Mouse (Mus musculus) forebrain, embryonic 15.5 days (tissue): ENCODE measurements at regions not wholly inside any gene's neighbourhood (a gene's known extent, or its start where the extent isn't known, plus 50 kb on each side); places are given as distances from the start of the nearest gene placed in this dataset.

ENCODE experiments used
- ATAC-seq: fragments of 200-750 bp; cut with Nextera tagmentation; replicated peaks from 2 replicates; pipeline ENCODE4 v1.8.0; 2017; ENCODE audit warnings: mild to moderate bottlenecking, moderate TSS enrichment, moderate library complexity
- H3K27ac ChIP-seq: fragments of 300-500 bp; sonication (generic); replicated peaks from 2 replicates; pipeline ENCODE4 v1.5.1; 2015; ENCODE audit warnings: mild to moderate bottlenecking, inconsistent platforms
- H3K27me3 ChIP-seq: fragments of 300-500 bp; sonication (generic); 2 replicates; pipeline ENCODE4 v1.6.1; 2015; ENCODE audit warnings: inconsistent platforms
- H3K36me3 ChIP-seq: fragments of 300-500 bp; sonication (generic); 2 replicates; pipeline ENCODE4 v1.6.1; 2015; ENCODE audit warnings: mild to moderate bottlenecking, inconsistent platforms
- H3K4me1 ChIP-seq: fragments of 300-500 bp; sonication (generic); 2 replicates; pipeline ENCODE4 v1.6.1; 2015; ENCODE audit warnings: inconsistent platforms
- H3K4me2 ChIP-seq: fragments of 300-500 bp; sonication (generic); replicated peaks from 2 replicates; pipeline ENCODE4 v1.6.1; 2015; ENCODE audit warnings: mild to moderate bottlenecking, inconsistent platforms
- H3K4me3 ChIP-seq: fragments of 300-500 bp; sonication (generic); 2 replicates; pipeline ENCODE4 v1.5.1; 2015; ENCODE audit warnings: mild to moderate bottlenecking, inconsistent platforms
- H3K9ac ChIP-seq: fragments of 300-500 bp; sonication (generic); replicated peaks from 2 replicates; pipeline ENCODE4 v1.6.1; 2015; ENCODE audit warnings: mild to moderate bottlenecking, inconsistent platforms
- H3K9me3 ChIP-seq: fragments of 300-500 bp; sonication (generic); 2 replicates; pipeline ENCODE4 v1.6.1; 2016; ENCODE audit warnings: inconsistent platforms
- WGBS: fragments of 180-500 bp; shearing (Covaris S2); methylation state at CpG from one replicate; pipeline ENCODE4 v1.1.7; 2015; ENCODE audit warnings: mixed read lengths; 5-methylcytosine and 5-hydroxymethylcytosine counted together

DNA sequence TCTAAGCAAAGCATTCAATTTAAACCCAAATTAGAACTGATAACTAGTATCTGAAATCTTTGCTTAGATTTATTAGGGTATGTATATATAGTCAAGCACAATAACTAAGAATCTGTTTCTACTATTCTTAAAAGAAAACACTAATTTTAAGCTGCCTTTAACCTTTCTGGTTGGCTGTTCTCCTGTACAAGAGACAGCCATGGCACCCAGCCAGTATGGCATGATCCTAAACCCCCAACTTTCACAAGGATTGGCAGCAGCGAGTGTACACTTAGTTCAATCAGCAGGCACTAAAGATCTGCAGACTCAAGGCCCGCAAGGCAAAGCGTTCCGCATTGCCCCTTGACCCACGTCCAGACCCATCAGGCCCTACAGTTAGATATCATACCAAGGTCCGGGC is 91.3 kb upstream of the Crim1 start:
- Histone ChIP-seq H3K9ac (no peak overlapping the region), H3K4me1 (no peaks in the 10 kb centered on the region), H3K4me3 (no peak overlapping the region), H3K36me3 (no peaks in the 10 kb centered on the region), H3K27me3 (no peaks in the 10 kb centered on the region), H3K9me3 (no peaks in the 10 kb centered on the region), H3K4me2 (no peak overlapping the region), H3K27ac (no peak overlapping the region)
- 94% methylated on average over 6 of the region's 6 CpGs for WGBS
- ATAC-seq: no peak

DNA sequence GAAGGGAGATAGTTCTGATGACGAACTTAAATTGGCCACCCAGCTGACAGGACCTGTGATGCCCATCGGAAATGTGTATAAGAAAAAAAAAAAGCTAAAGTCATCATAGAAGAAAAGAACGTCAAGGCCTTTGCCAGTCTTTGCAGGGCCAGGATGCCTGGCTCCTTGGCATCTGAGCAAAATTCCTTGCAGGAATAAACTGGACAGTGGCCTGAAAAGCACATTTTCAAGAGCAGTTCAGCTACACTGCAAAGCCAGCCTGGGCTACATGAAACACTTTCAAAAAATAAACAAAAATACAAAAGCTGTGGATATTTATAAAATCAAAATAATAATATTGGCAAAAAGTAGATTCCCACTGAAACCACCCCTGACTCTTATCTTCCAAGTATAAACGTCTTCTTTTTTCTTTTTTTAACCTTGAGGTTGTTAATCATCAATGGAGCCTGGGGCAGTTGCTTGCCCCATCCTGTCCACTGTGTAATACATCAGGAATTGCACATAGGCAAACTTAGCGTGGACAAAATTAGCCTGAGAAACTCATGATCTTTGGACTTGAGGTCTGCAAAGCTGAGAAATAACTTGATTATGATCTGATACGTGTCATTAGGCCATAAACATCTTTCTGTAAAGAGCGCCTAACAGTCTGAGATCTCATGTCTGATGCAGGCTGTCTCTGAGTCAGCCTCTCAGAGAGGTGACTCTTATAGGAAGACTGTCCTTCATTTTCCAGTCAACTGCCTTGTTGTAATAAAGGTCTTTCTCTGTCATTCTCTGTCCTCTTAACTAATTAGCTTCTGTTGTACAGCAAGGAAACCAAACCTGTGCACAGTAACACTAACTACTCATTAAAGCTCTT is 90.5 kb upstream of the Crim1 start:
- H3K4me3 ChIP-seq: no peak overlapping the region
- no peak for ATAC-seq
- 87% methylated on average over 7 of the region's 7 CpGs for WGBS
- no peaks in the 10 kb centered on the region for H3K27me3 ChIP-seq
- no peak overlapping the region for H3K27ac ChIP-seq
- H3K9ac ChIP-seq: no peak overlapping the region
- no peaks in the 10 kb centered on the region for H3K9me3 ChIP-seq
- no peaks in the 10 kb centered on the region for H3K36me3 ChIP-seq
- no peaks in the 10 kb centered on the region for H3K4me1 ChIP-seq
- H3K4me2 ChIP-seq: no peak overlapping the region

DNA sequence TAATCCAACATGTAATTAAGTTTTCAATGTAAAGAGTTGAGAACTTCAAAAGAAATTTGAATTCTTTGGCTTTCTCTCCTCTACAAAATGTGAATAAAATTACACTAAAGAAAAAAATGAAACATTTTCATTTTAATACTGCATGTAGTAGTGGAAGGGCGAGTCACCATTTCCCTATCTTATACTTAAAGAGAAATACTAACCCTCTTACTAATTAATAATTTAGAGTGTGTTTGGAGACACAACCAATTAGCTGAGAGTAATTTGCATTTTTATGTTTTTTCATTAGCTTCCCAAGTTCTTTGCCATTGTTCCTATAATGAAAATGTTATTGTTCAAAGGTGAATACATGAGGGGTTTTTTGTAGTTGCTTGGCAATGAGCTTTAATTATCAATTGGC is 67.9 kb upstream of the Crim1 start:
- Histone ChIP-seq H3K36me3 (no peaks in the 10 kb centered on the region), H3K4me1 (no peaks in the 10 kb centered on the region), H3K4me3 (no peak overlapping the region), H3K27me3 (no peaks in the 10 kb centered on the region), H3K9me3 (no peaks in the 10 kb centered on the region), H3K9ac (no peak overlapping the region), H3K4me2 (no peak overlapping the region), H3K27ac (no peak overlapping the region)
- 62% methylated on average over 1 of the region's 1 CpGs for WGBS
- no peak for ATAC-seq

DNA sequence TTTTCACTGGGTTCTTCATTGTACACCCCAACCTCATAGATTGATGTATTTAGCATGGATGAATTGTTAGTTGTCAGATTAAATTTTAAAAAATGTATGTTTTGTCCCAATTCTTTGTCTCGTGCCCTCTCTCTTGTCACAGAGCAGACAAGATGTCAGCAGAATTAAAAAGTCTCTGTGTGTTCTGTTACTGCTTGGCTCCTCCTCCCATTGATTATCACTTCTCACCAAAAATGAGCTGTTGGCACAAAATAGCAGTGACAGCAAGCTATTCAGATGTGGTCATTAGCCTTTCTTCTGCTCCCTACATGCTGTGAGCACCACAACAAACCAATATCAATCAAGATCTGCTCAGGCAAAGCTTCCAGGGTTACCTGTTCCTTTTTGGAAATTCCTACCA is 62.1 kb upstream of the Crim1 start:
- H3K4me1 ChIP-seq: no peaks in the 10 kb centered on the region
- ATAC-seq: peak; percentile 26; the same call in 1 of the 2 replicates
- H3K27ac ChIP-seq: no peak overlapping the region
- H3K4me3 ChIP-seq: no peak overlapping the region
- no peak overlapping the region for H3K4me2 ChIP-seq
- H3K27me3 ChIP-seq: no peaks in the 10 kb centered on the region
- H3K9ac ChIP-seq: no peak overlapping the region
- H3K36me3 ChIP-seq: no peaks in the 10 kb centered on the region
- 23% methylated on average over 1 of the region's 1 CpGs for WGBS
- no peaks in the 10 kb centered on the region for H3K9me3 ChIP-seq

DNA sequence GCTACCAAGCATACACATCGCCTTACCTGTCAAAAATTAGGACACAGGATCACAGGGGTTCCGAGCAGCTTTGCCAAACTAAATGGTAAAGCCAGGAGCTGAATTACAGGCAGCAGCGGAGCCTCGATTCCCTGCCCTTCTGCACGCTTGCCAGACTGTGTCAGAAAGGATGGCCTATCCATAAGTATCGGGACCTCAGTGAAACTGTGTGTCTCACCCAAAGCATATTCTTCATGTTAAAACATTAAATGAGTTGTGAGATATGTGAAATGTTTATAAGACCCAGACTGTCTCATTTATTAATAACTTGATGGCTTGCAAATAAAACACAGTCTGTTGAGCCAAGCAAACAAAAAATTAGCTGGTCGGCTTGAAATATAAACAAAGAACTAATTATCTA is 59.4 kb upstream of the Crim1 start:
- Histone ChIP-seq H3K27me3 (no peaks in the 10 kb centered on the region), H3K27ac (no peak overlapping the region), H3K4me2 (no peak overlapping the region), H3K36me3 (no peaks in the 10 kb centered on the region), H3K4me1 (no peaks in the 10 kb centered on the region), H3K9ac (no peak overlapping the region), H3K4me3 (no peak overlapping the region), H3K9me3 (no peaks in the 10 kb centered on the region)
- no peak for ATAC-seq
- 87% methylated on average over 7 of the region's 7 CpGs for WGBS

DNA sequence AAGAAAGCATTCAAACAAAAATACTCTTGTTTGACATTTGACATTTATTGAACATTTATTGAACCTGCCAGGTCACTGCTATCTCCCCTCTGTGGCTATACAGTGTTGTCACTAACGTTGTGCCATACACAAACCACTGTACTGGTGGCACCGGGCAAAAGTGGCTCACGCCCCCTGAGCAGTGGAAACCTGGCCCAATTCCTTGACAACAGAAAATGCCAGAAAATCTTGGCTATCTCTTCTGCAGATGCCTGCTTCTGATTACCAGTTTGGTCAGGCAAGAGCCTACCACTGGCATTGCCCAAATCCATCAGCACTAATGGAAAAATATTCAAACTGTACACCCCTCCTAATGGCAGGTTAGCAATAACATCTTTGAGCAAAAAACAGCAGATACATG is 58.9 kb upstream of the Crim1 start:
- H3K27ac ChIP-seq: no peak overlapping the region
- no peak overlapping the region for H3K4me2 ChIP-seq
- H3K9ac ChIP-seq: no peak overlapping the region
- H3K27me3 ChIP-seq: no peaks in the 10 kb centered on the region
- 86% methylated on average over 3 of the region's 3 CpGs for WGBS
- ATAC-seq: no peak
- H3K4me1 ChIP-seq: no peaks in the 10 kb centered on the region
- no peaks in the 10 kb centered on the region for H3K36me3 ChIP-seq
- no peaks in the 10 kb centered on the region for H3K9me3 ChIP-seq
- no peak overlapping the region for H3K4me3 ChIP-seq

DNA sequence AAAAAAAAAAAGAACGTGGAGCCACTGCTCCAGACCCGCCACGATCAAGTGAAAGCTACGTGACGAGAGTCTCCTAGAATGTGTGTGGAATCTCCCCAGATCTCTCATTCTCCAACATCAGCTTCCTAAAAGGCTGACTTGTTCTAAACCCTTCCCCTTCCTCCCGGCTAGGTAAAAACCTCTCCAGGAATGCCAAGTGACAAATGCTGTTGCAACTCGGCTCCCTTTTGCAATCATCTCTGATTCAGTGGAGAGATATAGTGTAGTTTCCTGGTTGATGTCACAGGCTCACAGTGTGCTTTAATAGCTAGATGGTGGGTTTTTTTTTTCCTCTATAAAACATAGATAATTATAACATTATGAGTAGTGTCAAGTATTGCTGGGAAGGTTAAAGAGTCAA is 57.6 kb upstream of the Crim1 start:
- H3K4me3 ChIP-seq: no peak overlapping the region
- no peaks in the 10 kb centered on the region for H3K9me3 ChIP-seq
- H3K9ac ChIP-seq: no peak overlapping the region
- H3K4me2 ChIP-seq: no peak overlapping the region
- 91% methylated on average over 7 of the region's 7 CpGs for WGBS
- no peak overlapping the region for H3K27ac ChIP-seq
- no peaks in the 10 kb centered on the region for H3K36me3 ChIP-seq
- no peaks in the 10 kb centered on the region for H3K27me3 ChIP-seq
- no peaks in the 10 kb centered on the region for H3K4me1 ChIP-seq
- no peak for ATAC-seq

DNA sequence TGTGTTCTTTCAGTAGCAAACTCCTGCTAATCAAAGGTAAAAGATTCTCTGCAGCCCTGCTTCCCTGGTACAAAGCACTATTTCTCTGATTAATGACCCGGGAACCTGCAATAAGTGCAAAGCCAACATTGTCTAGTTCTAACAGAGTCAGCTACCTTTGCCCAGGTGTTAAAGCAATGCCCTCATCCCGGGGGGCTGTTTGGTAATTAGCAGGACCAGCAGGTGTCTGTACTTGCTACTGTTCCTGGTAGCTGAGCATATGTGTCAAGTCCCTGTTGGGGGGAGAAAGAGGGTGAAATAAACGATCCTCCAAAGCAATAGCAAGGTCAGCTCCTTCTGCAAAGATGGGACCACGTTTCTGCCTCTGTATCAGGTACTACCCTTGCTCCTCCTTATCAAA is 54.7 kb upstream of the Crim1 start:
- WGBS: 51% methylated on average over 4 of the region's 4 CpGs
- no peaks in the 10 kb centered on the region for H3K27me3 ChIP-seq
- no peaks in the 10 kb centered on the region for H3K4me1 ChIP-seq
- H3K9ac ChIP-seq: no peak overlapping the region
- ATAC-seq: no peak
- no peaks in the 10 kb centered on the region for H3K36me3 ChIP-seq
- no peak overlapping the region for H3K4me3 ChIP-seq
- H3K4me2 ChIP-seq: no peak overlapping the region
- no peak overlapping the region for H3K27ac ChIP-seq
- no peaks in the 10 kb centered on the region for H3K9me3 ChIP-seq
